Mouse (Mus musculus) layer of hippocampus, adult 18-20 months (tissue): ENCODE results near the gene Shtn1. TPM values are rescaled to one million over a fixed set of nuclear protein-coding genes. Genes with fewer than 3 reads are reported as not detected.

Experiments used
- DNase-seq, 2 experiments: peaks; one replicate each; pipeline ENCODE4 v3.0.0; 2022; ENCODE audit warnings: low spot score in 2 of 2
- total RNA-seq, 2 experiments: library from RNA; stranded (reverse); gene quantifications; 2 replicates each; pipeline ENCODE4 v1.2.3; 2021

The Shtn1 gene
- total RNA-seq, 2 experiments from 2014 or later, result 20.2 to 22.9 TPM

GRCm38 (mm10) chr19:59052783-59053490 is 23.0 kb downstream of the Shtn1 start:
- DNase-seq, result peak in 1 of 2 experiments; percentile 58

GRCm38 (mm10) chr19:59052053-59052452 is 23.8 kb downstream of the Shtn1 start:
- peak in 1 of 2 experiments; percentile 37 for DNase-seq

- no peak for DNase-seq
Measured at GRCm38 (mm10) chr19:59051622-59052021, 24.3 kb downstream of the Shtn1 start.

GRCm38 (mm10) chr19:59048852-59049251 is 27.0 kb downstream of the Shtn1 start:
- peak in 1 of 2 experiments; percentile 60 for DNase-seq

- no peak for DNase-seq
Measured at GRCm38 (mm10) chr19:59047511-59047910, 28.4 kb downstream of the Shtn1 start.

- DNase-seq, result no peak
Measured at GRCm38 (mm10) chr19:59041086-59041485, 34.8 kb downstream of the Shtn1 start.

- DNase-seq, result no peak
Measured at GRCm38 (mm10) chr19:59038793-59039192, 37.1 kb downstream of the Shtn1 start.

GRCm38 (mm10) chr19:59036811-59037210 is 39.1 kb downstream of the Shtn1 start:
- DNase-seq, result no peak

- DNase-seq, result no peak
Measured at GRCm38 (mm10) chr19:59033241-59033640, 42.7 kb downstream of the Shtn1 start.

GRCm38 (mm10) chr19:59030221-59030620 is 45.7 kb downstream of the Shtn1 start:
- DNase-seq, result no peak

GRCm38 (mm10) chr19:59029011-59029410 is 46.9 kb downstream of the Shtn1 start:
- DNase-seq, result no peak

- DNase-seq, result peak; percentile 66 to 80
Measured at GRCm38 (mm10) chr19:59028130-59028529, 47.8 kb downstream of the Shtn1 start.

- DNase-seq, result no peak
Measured at GRCm38 (mm10) chr19:59023876-59024275, 52.0 kb downstream of the Shtn1 start.

GRCm38 (mm10) chr19:59021644-59022043 is 54.3 kb downstream of the Shtn1 start:
- DNase-seq, result no peak

- DNase-seq, result peak in 1 of 2 experiments; percentile 34
Measured at GRCm38 (mm10) chr19:59010802-59011201, 65.1 kb downstream of the Shtn1 start.

- peak; percentile 59 to 83 for DNase-seq
Measured at GRCm38 (mm10) chr19:59006577-59007340, 69.1 kb downstream of the Shtn1 start.

GRCm38 (mm10) chr19:59002827-59003226 is 73.1 kb downstream of the Shtn1 start:
- DNase-seq, result peak; percentile 19 to 76

- no peak for DNase-seq
Measured at GRCm38 (mm10) chr19:58981571-58981970, 94.3 kb downstream of the Shtn1 start.

- DNase-seq, result no peak
Measured at GRCm38 (mm10) chr19:58980056-58980440, 95.9 kb downstream of the Shtn1 start.

GRCm38 (mm10) chr19:58979436-58980055 is 96.4 kb downstream of the Shtn1 start:
- DNase-seq, result peak in 1 of 2 experiments; percentile 32

GRCm38 (mm10) chr19:58978401-58979171 is 97.3 kb downstream of the Shtn1 start:
- peak; percentile 43 to 70 for DNase-seq
